Mouse (Mus musculus) hindbrain, embryonic 11.5 days (tissue): Measurements from ENCODE around the gene Trrap. TPM values are rescaled to one million over a fixed set of nuclear protein-coding genes. Genes with fewer than 3 reads are reported as not detected.

Experiments
- ATAC-seq: fragments of 200-750 bp; cut with Nextera tagmentation; 2 replicates; pipeline ENCODE4 v1.8.0; 2017; ENCODE audit warnings: mild to moderate bottlenecking, moderate TSS enrichment, moderate library complexity; ENCODE audit not compliant: low FRiP score
- DNase-seq: peaks from one replicate; pipeline ENCODE4 v3.0.0-alpha.2; 2015; ENCODE audit warnings: low spot score
- H3K27ac ChIP-seq: fragments of 300-500 bp; sonication (generic); 2 replicates; pipeline ENCODE4 v1.5.1; 2014; ENCODE audit warnings: mild to moderate bottlenecking, low read depth, low read length
- H3K27me3 ChIP-seq: fragments of 300-500 bp; sonication (generic); 2 replicates; pipeline ENCODE4 v1.6.1; 2014; ENCODE audit warnings: mild to moderate bottlenecking, low read length, moderate library complexity, mixed read lengths; ENCODE audit not compliant: control insufficient read depth, insufficient read depth
- H3K36me3 ChIP-seq: fragments of 300-500 bp; sonication (generic); 2 replicates; pipeline ENCODE4 v1.6.1; 2014; ENCODE audit warnings: mild to moderate bottlenecking, low read length, moderate library complexity, mixed read lengths; ENCODE audit not compliant: control insufficient read depth, insufficient read depth
- H3K4me1 ChIP-seq: fragments of 300-500 bp; sonication (generic); replicated peaks from 2 replicates; pipeline ENCODE4 v1.6.1; 2014; ENCODE audit warnings: low read length, mixed read lengths; ENCODE audit not compliant: control insufficient read depth, insufficient read depth
- H3K4me2 ChIP-seq: fragments of 300-500 bp; sonication (generic); replicated peaks from 2 replicates; pipeline ENCODE4 v1.6.1; 2014; ENCODE audit warnings: mild to moderate bottlenecking, low read depth, low read length
- H3K4me3 ChIP-seq: fragments of 300-500 bp; sonication (generic); 2 replicates; pipeline ENCODE4 v1.5.1; 2014; ENCODE audit warnings: low read depth, low read length
- H3K9ac ChIP-seq: fragments of 300-500 bp; sonication (generic); 2 replicates; pipeline ENCODE4 v1.6.1; 2014; ENCODE audit warnings: low read depth, low read length
- H3K9me3 ChIP-seq: fragments of 300-500 bp; sonication (generic); 2 replicates; pipeline ENCODE4 v1.6.1; 2016; ENCODE audit warnings: low read length; ENCODE audit not compliant: control insufficient read depth
- WGBS: fragments of 180-500 bp; shearing (Covaris S2); extraction: QIAGEN DNeasy Blood & Tissue Kit; methylation state at CpG from one replicate; pipeline ENCODE4 v1.1.7; 2014; 5-methylcytosine and 5-hydroxymethylcytosine counted together
- polyA plus RNA-seq: library from polyadenylated mRNA; unstranded; fragments of >200 nt; fragmentation: Nextera tagmentation; extraction: Ambion mirVana; gene quantifications from 2 replicates; pipeline ENCODE4 v1.2.1, GENCODE M21; 2014

The Trrap gene
- polyA plus RNA-seq, 1 experiment from 2014 or later, result 102 TPM

GRCm38 (mm10) chr5:144803066-144803465 lies 35.5 kb downstream of the Trrap start:
- Histone ChIP-seq H3K36me3 (peaks cover 42% of the 10 kb centered on the region), H3K4me3 (no peak overlapping the region), H3K4me2 (no peak overlapping the region), H3K27ac (no peak overlapping the region), H3K9ac (no peak overlapping the region), H3K27me3 (no peaks in the 10 kb centered on the region), H3K4me1 (no peaks in the 10 kb centered on the region), H3K9me3 (no peaks in the 10 kb centered on the region)
- ATAC-seq (no peak), DNase-seq (no peak)
- 91% methylated on average over 8 of the region's 8 CpGs for WGBS

GRCm38 (mm10) chr5:144804181-144804580 lies 36.6 kb downstream of the Trrap start:
- ATAC-seq, result no peak
- Histone ChIP-seq H3K9me3 (no peaks in the 10 kb centered on the region), H3K4me3 (no peak overlapping the region), H3K27ac (no peak overlapping the region), H3K9ac (no peak overlapping the region), H3K4me2 (no peak overlapping the region), H3K36me3 (peaks cover 46% of the 10 kb centered on the region), H3K4me1 (no peaks in the 10 kb centered on the region), H3K27me3 (no peaks in the 10 kb centered on the region)
- WGBS, result 93% methylated on average over 7 of the region's 7 CpGs
- no peak for DNase-seq

- Histone ChIP-seq H3K4me1 (no peaks in the 10 kb centered on the region), H3K27me3 (no peaks in the 10 kb centered on the region), H3K4me3 (no peak overlapping the region), H3K9me3 (no peaks in the 10 kb centered on the region), H3K36me3 (peaks cover 50% of the 10 kb centered on the region), H3K4me2 (no peak overlapping the region), H3K27ac (no peak overlapping the region), H3K9ac (no peak overlapping the region)
- WGBS, result 98% methylated on average over 10 of the region's 10 CpGs
- DNase-seq, result no peak
- ATAC-seq, result no peak
Measured at GRCm38 (mm10) chr5:144806931-144807330, 39.4 kb downstream of the Trrap start.

- ATAC-seq (no peak), DNase-seq (no peak)
- no peak overlapping the region for H3K9ac ChIP-seq
- no peak overlapping the region for H3K27ac ChIP-seq
- peaks cover 36% of the 10 kb centered on the region for H3K36me3 ChIP-seq
- 94% methylated on average over 20 of the region's 20 CpGs for WGBS
- H3K9me3 ChIP-seq, result no peaks in the 10 kb centered on the region
- no peak overlapping the region for H3K4me2 ChIP-seq
- H3K4me1 ChIP-seq, result no peaks in the 10 kb centered on the region
- no peaks in the 10 kb centered on the region for H3K27me3 ChIP-seq
- no peak overlapping the region for H3K4me3 ChIP-seq
Measured at GRCm38 (mm10) chr5:144828365-144829102, 61.0 kb downstream of the Trrap start.

- Histone ChIP-seq H3K4me1 (no peaks in the 10 kb centered on the region), H3K4me2 (no peak overlapping the region), H3K4me3 (no peak overlapping the region), H3K9ac (no peak overlapping the region), H3K27ac (no peak overlapping the region), H3K36me3 (peaks cover 41% of the 10 kb centered on the region), H3K9me3 (no peaks in the 10 kb centered on the region), H3K27me3 (no peaks in the 10 kb centered on the region)
- 96% methylated on average over 4 of the region's 4 CpGs for WGBS
- ATAC-seq (no peak), DNase-seq (no peak)
Measured at GRCm38 (mm10) chr5:144829631-144830030, 62.1 kb downstream of the Trrap start.

- Histone ChIP-seq H3K27me3 (no peaks in the 10 kb centered on the region), H3K9ac (no peak overlapping the region), H3K4me2 (no peak overlapping the region), H3K4me3 (no peak overlapping the region), H3K9me3 (no peaks in the 10 kb centered on the region), H3K27ac (no peak overlapping the region), H3K36me3 (peaks cover 38% of the 10 kb centered on the region), H3K4me1 (no peaks in the 10 kb centered on the region)
- WGBS, result 89% methylated on average over 9 of the region's 9 CpGs
- DNase-seq (no peak), ATAC-seq (no peak)
Measured at GRCm38 (mm10) chr5:144831840-144832469, 64.4 kb downstream of the Trrap start.

- Histone ChIP-seq H3K27me3 (no peaks in the 10 kb centered on the region), H3K9ac (no peak overlapping the region), H3K27ac (no peak overlapping the region), H3K9me3 (no peaks in the 10 kb centered on the region), H3K36me3 (peaks cover 29% of the 10 kb centered on the region), H3K4me2 (no peak overlapping the region), H3K4me1 (no peaks in the 10 kb centered on the region), H3K4me3 (no peak overlapping the region)
- 92% methylated on average over 3 of the region's 3 CpGs for WGBS
- DNase-seq, result peak; percentile 50
- ATAC-seq, result no peak
Measured at GRCm38 (mm10) chr5:144836100-144836499, 68.6 kb downstream of the Trrap start.

GRCm38 (mm10) chr5:144845352-144845751 lies 77.8 kb downstream of the Trrap start:
- Histone ChIP-seq H3K4me1 (no peaks in the 10 kb centered on the region), H3K4me2 (no peak overlapping the region), H3K9ac (no peak overlapping the region), H3K4me3 (no peak overlapping the region), H3K27me3 (no peaks in the 10 kb centered on the region), H3K9me3 (no peaks in the 10 kb centered on the region), H3K36me3 (peaks cover 27% of the 10 kb centered on the region; the same call in 1 of the 2 replicates), H3K27ac (no peak overlapping the region)
- 97% methylated on average over 20 of the region's 20 CpGs for WGBS
- DNase-seq, result no peak
- ATAC-seq, result no peak

- H3K9ac ChIP-seq, result no peak overlapping the region
- DNase-seq, result no peak
- peaks cover 39% of the 10 kb centered on the region for H3K36me3 ChIP-seq
- H3K9me3 ChIP-seq, result no peaks in the 10 kb centered on the region
- WGBS, result 93% methylated on average over 5 of the region's 5 CpGs
- H3K4me1 ChIP-seq, result no peaks in the 10 kb centered on the region
- H3K27ac ChIP-seq, result no peak overlapping the region
- H3K4me3 ChIP-seq, result no peak overlapping the region
- H3K27me3 ChIP-seq, result no peaks in the 10 kb centered on the region
- ATAC-seq, result no peak
- H3K4me2 ChIP-seq, result no peak overlapping the region
Measured at GRCm38 (mm10) chr5:144848735-144849134, 81.2 kb downstream of the Trrap start.
